Comparison of ENCODE assay signal across 27 mouse cellular contexts in the genomic region with DNA sequence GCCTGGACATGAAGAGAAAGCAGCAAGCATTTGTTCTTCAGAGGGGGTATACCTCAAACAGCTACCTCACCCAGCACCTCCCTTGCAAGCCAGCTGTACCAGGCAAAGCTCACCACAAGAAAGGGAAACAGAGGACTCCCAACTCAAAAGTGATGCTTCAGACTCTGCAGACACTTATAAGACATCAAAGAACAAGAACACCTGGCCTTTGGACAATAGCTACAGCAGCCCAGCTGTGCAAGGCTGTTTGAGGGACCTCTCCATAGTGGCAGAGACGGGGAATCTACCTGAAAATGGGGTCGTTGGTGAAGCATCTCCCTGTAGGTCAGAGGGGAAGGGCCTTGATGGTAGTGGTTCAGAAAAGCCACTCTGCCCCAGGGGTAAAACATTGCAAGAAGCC. TPM values are rescaled to one million over a fixed set of nuclear protein-coding genes. Genes with fewer than 3 reads are reported as not detected.
DNase-seq lines count a peak whose midpoint lies in the region; ATAC-seq and TF ChIP-seq lines count a peak whose summit lies in the region.
"Had no signal": no experiment of that assay in that cellular context is flagged by ENCODE, and none has a peak within 500 bp of the region (broad histone marks: within the 10 kb centered on the region; RNA-seq: fewer than 3 reads in every experiment).

No protein-coding gene starts in this region.

- peak overlapping the region; percentile 59 for H3K27ac ChIP-seq in thymus, adult 2 months (ENCODE audit: control insufficient read depth, insufficient read depth, low read length)
- H3K27ac ChIP-seq in left cerebral cortex, adult 2 months: no peak overlapping the region
- H3K27ac ChIP-seq: forebrain, embryonic 10.5 days; forebrain, embryonic 13.5 days; heart, embryonic 15.5 days; hindbrain, embryonic 10.5 days; hindbrain, embryonic 13.5 days had no signal

- DNase-seq in thymus, adult 2 months: peak; percentile 67
- peak; percentile 63 to 70 for DNase-seq in thymus, postnatal 10 days (ENCODE audit: low spot score in 2 of 2)
- peak; percentile 59 to 73 for DNase-seq in thymus, postnatal 36 days
- DNase-seq in left cerebral cortex, adult 2 months (ENCODE audit: extremely low spot score in 1 of 2, low spot score in 2 of 2): no peak
- DNase-seq: adrenal gland, adult 8-10 months; adrenal gland, postnatal 25 days; cerebellum, adult 18-20 months; cerebellum, adult 9-10 months; cerebellum, postnatal 14 days; gastrocnemius, postnatal 10 days; gastrocnemius, postnatal 36 days; heart, postnatal 10 days; heart, postnatal 36 days had no signal

- H3K4me1 ChIP-seq in thymus, adult 2 months (replicated peaks; ENCODE audit: control insufficient read depth, insufficient read depth, low read length): peaks cover 32% of the 10 kb centered on the region
- H3K4me1 ChIP-seq: forebrain, embryonic 10.5 days; forebrain, embryonic 13.5 days; heart, embryonic 12.5 days; heart, embryonic 15.5 days; hindbrain, embryonic 10.5 days; hindbrain, embryonic 13.5 days had no signal

- 7% methylated on average over 2 of the region's 2 CpGs for WGBS in thymus, adult 2 months

- TF ChIP-seq POLR2A in thymus, adult 2 months (IDR thresholded peaks at IDR 0.05; ENCODE audit: control insufficient read depth, extremely low read depth, insufficient read depth, low read length, poor library complexity): no peak

- ATAC-seq in inflammation-experienced regulatory T-cells, adult 6 months: no peak
- ATAC-seq in cerebellum, adult (ENCODE audit: insufficient number of reproducible peaks, low FRiP score, low TSS enrichment): no peak
- ATAC-seq: activated CD4-positive, CD25-positive, alpha-beta regulatory T cell, adult 4 months; CD4-positive, CD25-positive, alpha-beta regulatory T cell, adult 4 months; forebrain, embryonic 13.5 days; forebrain, embryonic 16.5 days; hindbrain, embryonic 16.5 days had no signal

- no peak for TF ChIP-seq CTCF in thymus, adult 2 months (IDR thresholded peaks at IDR 0.05; ENCODE audit: borderline replicate concordance, control insufficient read depth, extremely low read depth, insufficient read depth, low read length, poor library complexity)
- TF ChIP-seq CTCF in left cerebral cortex, adult 2 months (IDR thresholded peaks at IDR 0.05): no peak

- intact Hi-C loops in left cerebral cortex, adult 2 months (cut with DNase I): no loop called here

- no peaks in the 10 kb centered on the region for H3K27me3 ChIP-seq in thymus, adult 2 months (ENCODE audit: control insufficient read depth, insufficient read depth, low read length)
- H3K27me3 ChIP-seq: forebrain, embryonic 13.5 days; heart, embryonic 12.5 days; heart, embryonic 15.5 days; hindbrain, embryonic 13.5 days had no signal

- no peaks in the 10 kb centered on the region for H3K36me3 ChIP-seq in thymus, adult 2 months (ENCODE audit: control insufficient read depth, insufficient read depth, low read length)
- H3K36me3 ChIP-seq: heart, embryonic 15.5 days had no signal

- no peak overlapping the region for H3K4me3 ChIP-seq in thymus, adult 2 months (ENCODE audit: control insufficient read depth, insufficient read depth, low read length)
- no peak overlapping the region for H3K4me3 ChIP-seq in left cerebral cortex, adult 2 months
- H3K4me3 ChIP-seq: forebrain, embryonic 10.5 days; forebrain, embryonic 13.5 days; heart, embryonic 12.5 days; heart, embryonic 15.5 days; hindbrain, embryonic 10.5 days; hindbrain, embryonic 13.5 days had no signal

RNA-seq across cellular contexts. Expression of a gene that starts 12.2 kb away (rescaled TPM):
- polyA plus RNA-seq in thymus, adult 2 months (2012; rRNA removed): 0.12 and 0.14 TPM in 2 replicates
- polyA plus RNA-seq in inflammation-experienced regulatory T-cells, adult 6 months (2017; shearing (Covaris generic)): under 1 TPM in 2 of 3 experiments, not detected in 1; 0.36 to 0.47 TPM
- 10 to 100 TPM; 65.3 to 75.6 TPM for total RNA-seq in left cerebral cortex, adult 2 months (2021)
- total RNA-seq: gastrocnemius, adult 18-20 months; gastrocnemius, postnatal 36 days; granulocyte monocyte progenitor cell, adult 5-6 weeks had no signal

Comparison
In these comparisons a context has a peak if more than half of its experiments do, and no peak if none do; other contexts are left out.
1. DNase-seq: peak in thymus, adult 2 months (single experiment), thymus, postnatal 10 days (2 of 2) and thymus, postnatal 36 days (2 of 2); none in left cerebral cortex, adult 2 months (0 of 2).